In genomic region chr1:189894191-189894590, GRCm38 (mm10) we compare ENCODE assay signal across 30 mouse cellular contexts. TPM values are rescaled to one million over a fixed set of nuclear protein-coding genes. Genes with fewer than 3 reads are reported as not detected.
A peak's percentile ranks its signal among the peaks of the same experiment; 100 is the strongest.
DNase-seq lines count a peak whose midpoint lies in the region; ATAC-seq lines count a peak whose summit lies in the region.
"Had no signal": no experiment of that assay in that cellular context is flagged by ENCODE, and none has a peak within 500 bp of the region (broad histone marks: within the 10 kb centered on the region; RNA-seq: fewer than 3 reads in every experiment).

No protein-coding gene starts in this region.

- H3K4me3 ChIP-seq in hindbrain, embryonic 13.5 days, result no peak overlapping the region
- no peak overlapping the region for H3K4me3 ChIP-seq in hindbrain, embryonic 10.5 days
- no peak overlapping the region for H3K4me3 ChIP-seq in midbrain, embryonic 14.5 days (replicated peaks; ENCODE audit: low read depth, low read length)
- no peak overlapping the region for H3K4me3 ChIP-seq in midbrain, embryonic 16.5 days (ENCODE audit: low read depth, low read length)
- H3K4me3 ChIP-seq: heart, adult 2 months; heart, embryonic 12.5 days; neural tube, embryonic 12.5 days had no signal

- H3K9me3 ChIP-seq in hindbrain, embryonic 13.5 days, result no peaks in the 10 kb centered on the region
- no peaks in the 10 kb centered on the region for H3K9me3 ChIP-seq in hindbrain, embryonic 10.5 days
- no peaks in the 10 kb centered on the region for H3K9me3 ChIP-seq in midbrain, embryonic 14.5 days (ENCODE audit: control insufficient read depth, low read length)
- no peaks in the 10 kb centered on the region for H3K9me3 ChIP-seq in midbrain, embryonic 16.5 days (replicated peaks; ENCODE audit: control insufficient read depth, low read length, poor library complexity, severe bottlenecking)
- H3K9me3 ChIP-seq: heart, embryonic 12.5 days; neural tube, embryonic 12.5 days had no signal

- 65% methylated on average over 9 of the region's 9 CpGs for WGBS in hindbrain, embryonic 13.5 days
- WGBS in hindbrain, embryonic 10.5 days, result 86% methylated on average over 9 of the region's 9 CpGs
- WGBS in midbrain, embryonic 14.5 days, result 82% methylated on average over 9 of the region's 9 CpGs
- 63% methylated on average over 9 of the region's 9 CpGs for WGBS in midbrain, embryonic 16.5 days

- H3K4me1 ChIP-seq in hindbrain, embryonic 13.5 days (replicated peaks), result peaks cover 16% of the 10 kb centered on the region
- H3K4me1 ChIP-seq in hindbrain, embryonic 10.5 days (replicated peaks), result peaks cover 22% of the 10 kb centered on the region
- 0 out of 2 replicates have a peak, but pooled peaks cover 5% of the 10 kb centered on the region for H3K4me1 ChIP-seq in midbrain, embryonic 14.5 days (ENCODE audit: control insufficient read depth, insufficient read depth, low read length)
- H3K4me1 ChIP-seq in midbrain, embryonic 16.5 days (ENCODE audit: control insufficient read depth, insufficient read depth, low read length), result no peaks in the 10 kb centered on the region
- H3K4me1 ChIP-seq: neural tube, embryonic 12.5 days had no signal

- peaks cover 31% of the 10 kb centered on the region for H3K36me3 ChIP-seq in hindbrain, embryonic 13.5 days
- peaks cover 57% of the 10 kb centered on the region for H3K36me3 ChIP-seq in hindbrain, embryonic 10.5 days
- H3K36me3 ChIP-seq in midbrain, embryonic 14.5 days (ENCODE audit: control insufficient read depth, insufficient read depth, low read length), result peaks cover 19% of the 10 kb centered on the region
- H3K36me3 ChIP-seq in midbrain, embryonic 16.5 days (ENCODE audit: control insufficient read depth, insufficient read depth, low read length), result peaks cover 11% of the 10 kb centered on the region

- DNase-seq in hindbrain, embryonic 10.5 days (ENCODE audit: low spot score), result no peak
- no peak for DNase-seq in midbrain, embryonic 14.5 days
- DNase-seq in right cerebral cortex, adult 2 months (ENCODE audit: low spot score in 2 of 2), result peak; percentile 31 to 45
- DNase-seq in right cerebral cortex, postnatal 4 days, result no peak
- peak; percentile 38 for DNase-seq in telencephalon, adult 2 months (ENCODE audit: low read depth, low spot score)
- DNase-seq in retina, postnatal 1 day, result no peak
- DNase-seq: adrenal gland, postnatal 10 days; cerebellum, adult 11 months; cerebellum, adult 9-10 months; cerebellum, postnatal 36 days; heart, adult 2 months; heart, postnatal 4 days; kidney, adult 8-10 months; kidney, postnatal 4 days; layer of hippocampus, postnatal 36 days; liver; lung, adult 2 months; lung, postnatal 10 days; spleen, adult 18-20 months; thymus, adult 18-20 months; thymus, postnatal 25 days had no signal

- no peak overlapping the region for H3K4me2 ChIP-seq in hindbrain, embryonic 13.5 days
- H3K4me2 ChIP-seq in midbrain, embryonic 14.5 days (ENCODE audit: low read length), result no peak overlapping the region
- H3K4me2 ChIP-seq in midbrain, embryonic 16.5 days (ENCODE audit: low read length), result no peak overlapping the region
- H3K4me2 ChIP-seq: heart, embryonic 12.5 days; neural tube, embryonic 12.5 days had no signal

- no peaks in the 10 kb centered on the region for H3K27me3 ChIP-seq in hindbrain, embryonic 13.5 days
- no peaks in the 10 kb centered on the region for H3K27me3 ChIP-seq in hindbrain, embryonic 10.5 days (ENCODE audit: insufficient read depth, poor library complexity, severe bottlenecking)
- no peaks in the 10 kb centered on the region for H3K27me3 ChIP-seq in midbrain, embryonic 14.5 days (ENCODE audit: control insufficient read depth, insufficient read depth, low read length)
- no peaks in the 10 kb centered on the region for H3K27me3 ChIP-seq in midbrain, embryonic 16.5 days (ENCODE audit: control insufficient read depth, insufficient read depth, low read depth, low read length)
- H3K27me3 ChIP-seq: heart, embryonic 12.5 days; neural tube, embryonic 12.5 days; Patski had no signal

- peak overlapping the region; percentile 58 for H3K27ac ChIP-seq in hindbrain, embryonic 13.5 days
- no peak overlapping the region for H3K27ac ChIP-seq in hindbrain, embryonic 10.5 days
- 0 out of 2 replicates have a peak overlapping the region, but pooled peaks have one; percentile 32 for H3K27ac ChIP-seq in midbrain, embryonic 14.5 days (replicated peaks; ENCODE audit: low read depth, low read length)
- H3K27ac ChIP-seq in midbrain, embryonic 16.5 days (ENCODE audit: low read length), result no peak overlapping the region
- H3K27ac ChIP-seq: heart, adult 2 months; kidney, postnatal 0 days; liver, embryonic 14.5 days; macrophage; neural tube, embryonic 12.5 days had no signal

- no peak for ATAC-seq in hindbrain, embryonic 13.5 days (ENCODE audit: low FRiP score)
- ATAC-seq in midbrain, embryonic 14.5 days (ENCODE audit: low FRiP score, low TSS enrichment), result no peak
- ATAC-seq in midbrain, embryonic 16.5 days, result no peak
- ATAC-seq: forebrain, embryonic 14.5 days; Patski had no signal

- H3K9ac ChIP-seq in hindbrain, embryonic 13.5 days, result peak overlapping the region; percentile 16; the same call in 1 of the 2 replicates
- H3K9ac ChIP-seq in midbrain, embryonic 14.5 days (replicated peaks; ENCODE audit: low read length), result no peak overlapping the region
- H3K9ac ChIP-seq in midbrain, embryonic 16.5 days (ENCODE audit: low read depth, low read length), result no peak overlapping the region
- H3K9ac ChIP-seq: heart, embryonic 12.5 days; liver, embryonic 14.5 days; neural tube, embryonic 12.5 days had no signal

RNA-seq across cellular contexts. Expression of gene Smyd2, which starts 28.0 kb away (rescaled TPM):
- polyA plus RNA-seq in hindbrain, embryonic 13.5 days (2015; fragmentation: Nextera tagmentation; extraction: Ambion mirVana), result 53.6 and 56.1 TPM in 2 replicates
- polyA plus RNA-seq in hindbrain, embryonic 10.5 days (2016; fragmentation: Nextera tagmentation; extraction: Ambion mirVana), result 59.7 and 66.7 TPM in 2 replicates
- 63.9 and 69.5 TPM in 2 replicates for polyA plus RNA-seq in midbrain, embryonic 14.5 days (2014; fragmentation: Nextera tagmentation; extraction: Ambion mirVana)
- 77.0 and 78.7 TPM in 2 replicates for polyA plus RNA-seq in midbrain, embryonic 16.5 days (2015; fragmentation: Nextera tagmentation; extraction: Ambion mirVana)

Comparison
In these comparisons a context has a peak if more than half of its experiments do, and no peak if none do; other contexts are left out.
1. H3K27ac ChIP-seq: peak in hindbrain, embryonic 13.5 days (single experiment) and midbrain, embryonic 14.5 days (single experiment); none in hindbrain, embryonic 10.5 days (single experiment) and midbrain, embryonic 16.5 days (single experiment).
2. DNase-seq: peak in right cerebral cortex, adult 2 months (2 of 2) and telencephalon, adult 2 months (single experiment); none in hindbrain, embryonic 10.5 days (single experiment), midbrain, embryonic 14.5 days (single experiment), right cerebral cortex, postnatal 4 days (single experiment) and retina, postnatal 1 day (single experiment).